Mouse (Mus musculus) large intestine, adult 2 months (tissue): ENCODE data around the gene Bcl2a1d. TPM values are rescaled to one million over a fixed set of nuclear protein-coding genes. Genes with fewer than 3 reads are reported as not detected.
"Not testable (repeated sequence)": the region's sequence is repeated elsewhere in the genome, so short reads cannot be mapped to it uniquely, and the experiment has no call there.

Experiments
- DNase-seq: peaks from one replicate; pipeline ENCODE4 v3.0.0-alpha.2; 2012; ENCODE audit warnings: low read depth, low spot score
- WGBS: fragments of 180-500 bp; shearing (Covaris S2); methylation state at CpG from one replicate; pipeline ENCODE4 v1.1.7; 2018; 5-methylcytosine and 5-hydroxymethylcytosine counted together
- polyA plus RNA-seq: library from polyadenylated mRNA; depleted of rRNA; stranded (reverse); fragments of >200 nt; gene quantifications from 2 replicates; pipeline ENCODE4 v1.2.3, GENCODE M21; 2012; rRNA removed

Bcl2a1d gene
- polyA plus RNA-seq = 4.2 TPM in 2 replicates

GRCm38 (mm10) chr9:88731728-88732127 is at the start of gene Bcl2a1d:
Bcl2a1d (minus strand) TSS chr9:88731914.
- WGBS = 56% methylated on average over 5 of the region's 5 CpGs
- DNase-seq = not testable (repeated sequence)

GRCm38 (mm10) chr9:88770239-88770638 is 38.5 kb upstream of the Bcl2a1d start:
- 96% methylated on average over 5 of the region's 6 CpGs for WGBS

GRCm38 (mm10) chr9:88769470-88769869 is 37.8 kb upstream of the Bcl2a1d start:
- WGBS = 81% methylated on average over 5 of the region's 5 CpGs

More at GRCm38 (mm10) chr9:88770239-88770638, 38.5 kb upstream of the Bcl2a1d start:
- DNase-seq = not testable (repeated sequence)

GRCm38 (mm10) chr9:88746687-88747086 is 15.0 kb upstream of the Bcl2a1d start:
- DNase-seq = not testable (repeated sequence)
- no CpG with 5 or more reads among the region's 2 CpGs for WGBS

More at GRCm38 (mm10) chr9:88769470-88769869, 37.8 kb upstream of the Bcl2a1d start:
- DNase-seq = not testable (repeated sequence)

GRCm38 (mm10) chr9:88746046-88746445 is 14.3 kb upstream of the Bcl2a1d start:
- WGBS = 73% methylated on average over 1 of the region's 2 CpGs
- not testable (repeated sequence) for DNase-seq

- DNase-seq = not testable (repeated sequence)
Measured at GRCm38 (mm10) chr9:88735289-88735688, 3.6 kb upstream of the Bcl2a1d start.

- WGBS = 51% methylated on average over 1 of the region's 1 CpGs
- DNase-seq = not testable (repeated sequence)
Measured at GRCm38 (mm10) chr9:88733182-88733581, 1.5 kb upstream of the Bcl2a1d start.

- not testable (repeated sequence) for DNase-seq
- 78% methylated on average over 2 of the region's 3 CpGs for WGBS
Measured at GRCm38 (mm10) chr9:88732334-88732733, 620 bp upstream of the Bcl2a1d start.

- DNase-seq = not testable (repeated sequence)
Measured at GRCm38 (mm10) chr9:88728311-88728710, 3.4 kb downstream of the Bcl2a1d start.

GRCm38 (mm10) chr9:88721628-88722027 is 10.1 kb downstream of the Bcl2a1d start:
- not testable (repeated sequence) for DNase-seq

- not testable (repeated sequence) for DNase-seq
- 4% methylated on average over 11 of the region's 12 CpGs for WGBS
Measured at GRCm38 (mm10) chr9:88719989-88720537, 11.7 kb downstream of the Bcl2a1d start, which contains the start of gene Mthfsl. Mthfsl (minus strand) TSS chr9:88720296.

GRCm38 (mm10) chr9:88719073-88719921 is 12.4 kb downstream of the Bcl2a1d start:
- WGBS = 7% methylated on average over 19 of the region's 46 CpGs
- DNase-seq = not testable (repeated sequence)

GRCm38 (mm10) chr9:88718593-88718992 is 13.1 kb downstream of the Bcl2a1d start:
- WGBS = 59% methylated on average over 5 of the region's 5 CpGs
- DNase-seq = not testable (repeated sequence)

- 34% methylated on average over 2 of the region's 2 CpGs for WGBS
- DNase-seq = not testable (repeated sequence)
Measured at GRCm38 (mm10) chr9:88718140-88718539, 13.6 kb downstream of the Bcl2a1d start.

- WGBS = 83% methylated on average over 5 of the region's 5 CpGs
- DNase-seq = not testable (repeated sequence)
Measured at GRCm38 (mm10) chr9:88714515-88714914, 17.2 kb downstream of the Bcl2a1d start.

- not testable (repeated sequence) for DNase-seq
- WGBS = 44% methylated on average over 3 of the region's 3 CpGs
Measured at GRCm38 (mm10) chr9:88712164-88712749, 19.5 kb downstream of the Bcl2a1d start.

GRCm38 (mm10) chr9:88710910-88711438 is 20.7 kb downstream of the Bcl2a1d start:
- 96% methylated on average over 4 of the region's 5 CpGs for WGBS
- DNase-seq = not testable (repeated sequence)

- 89% methylated on average over 2 of the region's 2 CpGs for WGBS
- DNase-seq = not testable (repeated sequence)
Measured at GRCm38 (mm10) chr9:88710439-88710838, 21.3 kb downstream of the Bcl2a1d start.

- WGBS = 67% methylated on average over 5 of the region's 5 CpGs
- DNase-seq = not testable (repeated sequence)
Measured at GRCm38 (mm10) chr9:88709794-88710193, 21.9 kb downstream of the Bcl2a1d start.

GRCm38 (mm10) chr9:88709304-88709703 is 22.4 kb downstream of the Bcl2a1d start:
- WGBS = 85% methylated on average over 6 of the region's 6 CpGs
- DNase-seq = no peak
